Mouse (Mus musculus) hindbrain, embryonic 16.5 days (tissue): ENCODE measurements at regions not wholly inside any gene's neighbourhood (a gene's known extent, or its start where the extent isn't known, plus 50 kb on each side); places are given as distances from the start of the nearest gene placed in this dataset.
"Not testable (repeated sequence)": the region's sequence is repeated elsewhere in the genome, so short reads cannot be mapped to it uniquely, and the experiment has no call there.

ENCODE experiments used
- ATAC-seq: fragments of 200-750 bp; cut with Nextera tagmentation; 2 replicates; pipeline ENCODE4 v1.8.0; 2017; ENCODE audit warnings: moderate TSS enrichment, moderate library complexity
- H3K27ac ChIP-seq: fragments of 300-500 bp; sonication (generic); 2 replicates; pipeline ENCODE4 v1.5.1; 2014; ENCODE audit warnings: low read depth, mild to moderate bottlenecking, control low read depth, low read length, moderate library complexity
- H3K27me3 ChIP-seq: fragments of 300-500 bp; sonication (generic); replicated peaks from 2 replicates; pipeline ENCODE4 v1.6.1; 2014; ENCODE audit warnings: low read length; ENCODE audit not compliant: control insufficient read depth, insufficient read depth
- H3K36me3 ChIP-seq: fragments of 300-500 bp; sonication (generic); 2 replicates; pipeline ENCODE4 v1.6.1; 2014; ENCODE audit warnings: mild to moderate bottlenecking, low read length, moderate library complexity, mixed read lengths; ENCODE audit not compliant: control insufficient read depth, insufficient read depth
- H3K4me1 ChIP-seq: fragments of 300-500 bp; sonication (generic); 2 replicates; pipeline ENCODE4 v1.6.1; 2014; ENCODE audit warnings: low read depth, low read length; ENCODE audit not compliant: control insufficient read depth, insufficient read depth
- H3K4me2 ChIP-seq: fragments of 300-500 bp; sonication (generic); 2 replicates; pipeline ENCODE4 v1.6.1; 2014; ENCODE audit warnings: mild to moderate bottlenecking, low read length, control low read depth, moderate library complexity
- H3K4me3 ChIP-seq: fragments of 300-500 bp; sonication (generic); 2 replicates; pipeline ENCODE4 v1.5.1; 2014; ENCODE audit warnings: mild to moderate bottlenecking, low read length, control low read depth, moderate library complexity
- H3K9ac ChIP-seq: fragments of 300-500 bp; sonication (generic); 2 replicates; pipeline ENCODE4 v1.6.1; 2014; ENCODE audit warnings: low read depth, mild to moderate bottlenecking, control low read depth, low read length, moderate library complexity
- H3K9me3 ChIP-seq: fragments of 300-500 bp; sonication (generic); 2 replicates; pipeline ENCODE4 v1.6.1; 2014; ENCODE audit warnings: mild to moderate bottlenecking, low read length, moderate library complexity; ENCODE audit not compliant: control insufficient read depth
- WGBS: fragments of 180-500 bp; shearing (Covaris S2); extraction: QIAGEN DNeasy Blood & Tissue Kit; methylation state at CpG from one replicate; pipeline ENCODE4 v1.1.7; 2014; 5-methylcytosine and 5-hydroxymethylcytosine counted together

DNA sequence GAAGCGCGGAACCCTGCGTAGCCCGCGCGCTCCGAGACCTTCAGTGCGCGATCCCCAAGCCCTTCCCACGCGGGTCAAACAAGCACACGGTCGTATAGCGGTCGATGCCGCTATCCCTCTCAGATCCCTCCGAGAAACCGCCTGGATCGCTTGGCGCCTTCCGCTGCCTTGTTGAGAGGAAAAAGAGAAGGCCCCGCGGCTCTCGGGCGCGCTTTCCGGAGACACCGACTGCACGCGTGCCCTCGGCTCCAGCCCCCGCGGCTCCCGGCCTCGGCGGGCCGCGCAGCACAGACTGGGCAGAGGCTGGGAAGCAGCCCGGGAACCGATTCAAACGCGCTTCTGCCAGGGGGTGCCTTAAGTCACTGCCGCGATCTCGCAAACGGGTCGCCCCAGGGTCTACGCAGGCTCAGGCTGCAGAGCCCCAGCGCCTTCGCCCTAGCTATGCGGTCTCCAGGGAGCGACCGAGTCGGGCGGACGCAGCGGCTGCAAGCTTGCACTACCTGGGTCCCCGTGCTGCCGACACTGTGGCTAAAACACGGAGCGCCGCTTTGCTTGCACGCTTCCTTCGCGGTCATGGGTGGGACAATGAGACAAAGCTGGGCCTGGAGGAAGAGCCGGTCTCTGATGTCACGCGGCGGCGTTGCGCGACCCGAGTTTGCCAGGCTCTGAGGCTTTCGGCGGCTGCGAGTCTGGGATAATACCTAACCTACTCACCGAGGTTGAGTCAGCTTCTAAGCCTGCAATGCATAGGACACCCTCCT is 87.3 kb downstream of the Crisp4 start:
- WGBS = under 1% methylated on average over 76 of the region's 77 CpGs
- H3K9ac ChIP-seq = peak overlapping the region; percentile 89
- peak overlapping the region; percentile 76 for H3K4me3 ChIP-seq
- peak overlapping the region; percentile 92 for H3K4me2 ChIP-seq
- no peaks in the 10 kb centered on the region for H3K9me3 ChIP-seq
- no peaks in the 10 kb centered on the region; the same call in 1 of the 2 replicates for H3K27me3 ChIP-seq
- H3K36me3 ChIP-seq = no peaks in the 10 kb centered on the region
- peaks cover 8% of the 10 kb centered on the region for H3K4me1 ChIP-seq
- ATAC-seq = peak; percentile 87
- H3K27ac ChIP-seq = peak overlapping the region; percentile 70

DNA sequence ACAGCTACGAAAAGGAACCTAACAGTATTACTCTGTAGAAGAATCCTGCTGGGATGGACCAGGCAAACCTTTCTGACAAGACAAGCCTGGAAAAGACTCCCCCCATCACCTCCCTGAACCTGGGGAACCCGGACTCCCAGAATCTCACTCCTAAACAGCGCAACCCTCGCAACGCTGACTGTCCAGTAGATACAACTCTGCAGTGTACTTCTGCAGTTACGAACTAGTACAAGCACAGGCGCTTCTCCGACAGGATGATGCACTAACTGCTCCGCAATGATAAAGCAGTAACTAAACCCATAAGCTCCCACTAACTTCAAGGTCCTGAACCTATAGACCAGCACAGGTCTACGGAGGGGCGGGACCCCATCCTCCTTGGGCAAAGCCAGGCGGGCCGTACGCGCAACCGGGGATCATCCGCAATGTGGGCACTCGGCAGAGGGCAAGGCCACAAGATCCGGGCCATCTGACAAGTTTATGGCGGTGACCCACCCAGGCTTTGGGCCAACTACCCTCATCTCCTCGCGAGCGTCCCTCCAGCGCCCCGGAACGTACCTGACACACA is 88.0 kb downstream of the Crisp4 start:
- under 1% methylated on average over 26 of the region's 26 CpGs for WGBS
- H3K36me3 ChIP-seq = no peaks in the 10 kb centered on the region
- peak overlapping the region; percentile 76 for H3K4me3 ChIP-seq
- H3K9me3 ChIP-seq = no peaks in the 10 kb centered on the region
- H3K9ac ChIP-seq = peak overlapping the region; percentile 89
- H3K27me3 ChIP-seq = no peaks in the 10 kb centered on the region; the same call in 1 of the 2 replicates
- peak overlapping the region; percentile 92 for H3K4me2 ChIP-seq
- H3K27ac ChIP-seq = no peak overlapping the region
- peaks cover 8% of the 10 kb centered on the region for H3K4me1 ChIP-seq
- peak; percentile 67 for ATAC-seq

- not testable (repeated sequence) for H3K4me1 ChIP-seq, H3K27ac ChIP-seq, H3K9me3 ChIP-seq, H3K36me3 ChIP-seq, ATAC-seq, H3K27me3 ChIP-seq
- 10% methylated on average over 11 of the region's 11 CpGs for WGBS
- Histone ChIP-seq H3K4me3 (peak overlapping the region; percentile 76), H3K4me2 (peak overlapping the region; percentile 92), H3K9ac (peak overlapping the region; percentile 89)
Measured at GRCm38 (mm10) chr1:18057003-18057402, 88.7 kb downstream of the Crisp4 start.

DNA sequence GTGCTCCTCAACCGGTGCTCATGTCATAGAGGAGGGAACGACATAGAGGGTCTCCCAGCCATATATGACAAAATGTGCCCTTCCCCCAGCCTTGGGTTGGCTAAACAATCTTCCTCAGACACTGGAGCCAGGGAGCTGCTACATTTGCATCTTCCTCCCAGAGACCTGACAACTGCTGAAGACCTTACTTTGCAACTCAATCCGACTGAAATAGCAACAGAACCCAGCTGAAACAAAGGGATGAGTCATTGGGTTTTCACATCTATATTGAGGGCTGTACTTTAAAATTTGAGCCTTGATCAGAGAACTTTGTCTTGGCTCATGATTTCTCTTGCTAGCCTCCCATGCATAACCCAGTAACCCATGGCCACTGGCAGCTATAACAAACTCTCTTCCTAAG is 115.5 kb downstream of the Crisp4 start:
- no peaks in the 10 kb centered on the region for H3K4me1 ChIP-seq
- no peak overlapping the region for H3K27ac ChIP-seq
- H3K27me3 ChIP-seq = no peaks in the 10 kb centered on the region
- H3K4me2 ChIP-seq = no peak overlapping the region
- no peaks in the 10 kb centered on the region for H3K9me3 ChIP-seq
- no peak overlapping the region for H3K4me3 ChIP-seq
- no peak for ATAC-seq
- WGBS = 53% methylated on average over 3 of the region's 3 CpGs
- no peak overlapping the region for H3K9ac ChIP-seq
- no peaks in the 10 kb centered on the region for H3K36me3 ChIP-seq

GRCm38 (mm10) chr1:18012941-18013340 is 132.8 kb downstream of the Crisp4 start:
- H3K27me3 ChIP-seq, H3K9me3 ChIP-seq, H3K36me3 ChIP-seq, H3K4me3 ChIP-seq, H3K27ac ChIP-seq, H3K4me2 ChIP-seq, H3K9ac ChIP-seq, ATAC-seq, H3K4me1 ChIP-seq: not testable (repeated sequence)

DNA sequence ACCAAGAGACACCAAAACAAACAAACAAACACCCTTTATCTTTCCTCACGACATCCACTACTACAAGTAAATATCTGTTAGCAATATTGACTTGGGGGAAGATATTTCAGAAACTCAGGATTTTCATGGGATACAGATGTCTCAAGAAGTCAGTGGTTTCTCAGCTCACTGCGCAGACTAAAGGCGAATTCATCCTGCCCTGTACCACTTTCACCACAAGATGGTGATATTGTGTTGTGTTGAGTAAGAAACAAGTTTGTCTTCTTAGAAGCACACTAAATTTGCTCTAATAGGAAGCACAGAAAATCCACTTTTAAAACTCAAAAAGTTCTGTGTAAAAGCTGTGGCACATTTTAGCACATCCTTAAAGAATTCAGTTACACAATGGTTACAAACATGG is 165.1 kb downstream of the Crisp4 start:
- Histone ChIP-seq H3K36me3 (no peaks in the 10 kb centered on the region), H3K27me3 (no peaks in the 10 kb centered on the region; the same call in 1 of the 2 replicates), H3K27ac (no peak overlapping the region), H3K4me2 (no peak overlapping the region), H3K9ac (no peak overlapping the region), H3K9me3 (no peaks in the 10 kb centered on the region), H3K4me1 (no peaks in the 10 kb centered on the region), H3K4me3 (no peak overlapping the region)
- peak; percentile 70; the same call in 1 of the 2 replicates for ATAC-seq
- 24% methylated on average over 3 of the region's 3 CpGs for WGBS

DNA sequence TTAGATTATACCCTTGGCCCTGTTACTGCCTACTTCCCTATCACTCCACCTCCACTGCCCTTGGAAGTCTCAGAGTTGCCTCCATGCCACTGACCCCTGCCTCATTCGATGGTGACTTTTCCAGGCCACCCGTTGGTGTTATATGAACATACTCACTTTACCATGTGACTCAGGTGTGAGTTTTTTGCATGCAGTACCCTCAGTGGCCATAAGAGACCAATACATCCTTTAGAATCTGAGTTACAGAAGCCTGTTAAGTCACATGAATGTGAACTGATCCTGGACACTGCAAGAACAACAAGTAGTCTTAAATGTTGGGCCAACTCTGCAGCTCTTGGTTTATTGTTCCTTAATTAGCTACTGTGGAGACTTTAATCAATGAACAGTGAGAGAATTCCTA is 167.6 kb downstream of the Crisp4 start:
- 86% methylated on average over 2 of the region's 2 CpGs for WGBS
- Histone ChIP-seq H3K9ac (no peak overlapping the region), H3K4me1 (no peaks in the 10 kb centered on the region), H3K9me3 (no peaks in the 10 kb centered on the region), H3K27ac (no peak overlapping the region), H3K27me3 (no peaks in the 10 kb centered on the region; the same call in 1 of the 2 replicates), H3K4me2 (no peak overlapping the region), H3K36me3 (no peaks in the 10 kb centered on the region), H3K4me3 (no peak overlapping the region)
- ATAC-seq = no peak

- H3K27ac ChIP-seq, H3K27me3 ChIP-seq, ATAC-seq, H3K9me3 ChIP-seq, H3K9ac ChIP-seq, H3K36me3 ChIP-seq, H3K4me1 ChIP-seq, H3K4me2 ChIP-seq, H3K4me3 ChIP-seq: not testable (repeated sequence)
- 93% methylated on average over 14 of the region's 21 CpGs for WGBS
Measured at GRCm38 (mm10) chr1:17956881-17957280, 188.8 kb downstream of the Crisp4 start.

GRCm38 (mm10) chr1:17932108-17932810 is 213.4 kb downstream of the Crisp4 start:
- not testable (repeated sequence) for H3K4me3 ChIP-seq, H3K9me3 ChIP-seq, H3K4me2 ChIP-seq, H3K36me3 ChIP-seq, ATAC-seq, H3K4me1 ChIP-seq, H3K27me3 ChIP-seq, H3K9ac ChIP-seq, H3K27ac ChIP-seq
- WGBS = 69% methylated on average over 4 of the region's 4 CpGs
